Mouse (Mus musculus) kidney, postnatal 0 days (tissue): ENCODE results near the gene Fbxo33. TPM values are rescaled to one million over a fixed set of nuclear protein-coding genes. Genes with fewer than 3 reads are reported as not detected.

ENCODE experiments used
- ATAC-seq: fragments of 200-750 bp; cut with Nextera tagmentation; replicated peaks from 2 replicates; pipeline ENCODE4 v1.8.0; 2017; ENCODE audit warnings: low read depth, moderate number of reproducible peaks, moderate TSS enrichment, moderate library complexity; ENCODE audit not compliant: low FRiP score
- DNase-seq: peaks from one replicate; pipeline ENCODE4 v3.0.0-alpha.2; 2016; ENCODE audit warnings: low spot score
- H3K27ac ChIP-seq: fragments of 300-500 bp; sonication (generic); 2 replicates; pipeline ENCODE4 v1.5.1; 2014; ENCODE audit warnings: mild to moderate bottlenecking
- H3K27me3 ChIP-seq: fragments of 300-500 bp; sonication (generic); 2 replicates; pipeline ENCODE4 v1.6.1; 2014; ENCODE audit warnings: low read length, mixed read lengths; ENCODE audit not compliant: insufficient read depth
- H3K36me3 ChIP-seq: fragments of 300-500 bp; sonication (generic); 2 replicates; pipeline ENCODE4 v1.6.1; 2014; ENCODE audit warnings: low read length, mixed read lengths; ENCODE audit not compliant: insufficient read depth
- H3K4me1 ChIP-seq: fragments of 300-500 bp; sonication (generic); replicated peaks from 2 replicates; pipeline ENCODE4 v1.6.1; 2014; ENCODE audit warnings: antibody characterized with exemption, low read length, mixed read lengths; ENCODE audit not compliant: insufficient read depth
- H3K4me2 ChIP-seq: fragments of 300-500 bp; sonication (generic); 2 replicates; pipeline ENCODE4 v1.6.1; 2014; ENCODE audit warnings: mild to moderate bottlenecking, low read length, moderate library complexity, mixed read lengths
- H3K4me3 ChIP-seq: fragments of 300-500 bp; sonication (generic); replicated peaks from 2 replicates; pipeline ENCODE4 v1.5.1; 2014; ENCODE audit warnings: low read depth, low read length
- H3K9ac ChIP-seq: fragments of 300-500 bp; sonication (generic); 2 replicates; pipeline ENCODE4 v1.6.1; 2014; ENCODE audit warnings: low read depth, low read length
- H3K9me3 ChIP-seq: fragments of 300-500 bp; sonication (generic); replicated peaks from 2 replicates; pipeline ENCODE4 v1.6.1; 2016; ENCODE audit warnings: low read length, inconsistent platforms, mixed read lengths
- CTCF ChIP-seq: IDR thresholded peaks from 2 replicates; pipeline ENCODE4 v1.5.1; 2016; ENCODE audit warnings: antibody characterized with exemption, low read depth, mild to moderate bottlenecking, moderate library complexity
- WGBS: fragments of 180-500 bp; shearing (Covaris S2); extraction: QIAGEN DNeasy Blood & Tissue Kit; methylation state at CpG from one replicate; pipeline ENCODE4 v1.1.7; 2014; 5-methylcytosine and 5-hydroxymethylcytosine counted together
- polyA plus RNA-seq: library from polyadenylated mRNA; unstranded; fragments of >200 nt; fragmentation: Nextera tagmentation; extraction: Ambion mirVana; gene quantifications from 2 replicates; pipeline ENCODE4 v1.2.1, GENCODE M21; 2015

Gene Fbxo33
- polyA plus RNA-seq, 1 experiment from 2014 or later, result 12.7 TPM

DNA sequence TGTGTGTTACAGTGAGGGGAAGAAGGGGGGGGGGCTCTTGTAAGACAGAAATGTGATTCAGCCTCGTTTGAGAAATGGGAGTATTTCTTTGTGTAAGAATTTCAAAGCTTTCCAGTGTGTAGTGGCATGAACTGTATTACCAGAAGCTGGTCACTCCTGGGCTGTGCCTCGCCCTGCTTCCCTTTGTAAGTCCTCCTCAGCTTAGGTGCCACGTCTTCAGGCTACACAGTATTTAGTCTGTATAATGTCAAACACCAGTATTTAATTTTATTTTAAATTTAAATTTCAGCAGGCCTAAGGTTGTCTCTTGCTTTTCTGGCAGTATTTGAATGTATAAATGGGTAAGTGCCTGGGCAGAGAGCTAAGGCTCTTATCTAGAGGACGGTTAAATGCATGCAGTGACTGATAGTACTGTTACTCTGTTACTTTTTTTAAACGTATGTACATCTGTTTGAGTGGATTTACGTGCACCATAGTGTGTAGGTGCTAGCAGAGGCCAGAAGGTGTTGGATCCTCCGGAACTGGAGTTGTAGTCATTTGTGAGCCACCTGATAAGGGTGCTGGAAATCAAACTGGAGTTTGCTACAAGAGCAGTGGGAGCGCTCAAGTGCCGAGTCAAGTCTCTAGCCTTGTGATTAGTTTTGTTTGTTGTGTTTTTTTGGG lies 25.1 kb downstream of the Fbxo33 start:
- no peak for TF ChIP-seq CTCF
- ATAC-seq (no peak), DNase-seq (no peak)
- Histone ChIP-seq H3K36me3 (peaks cover 17% of the 10 kb centered on the region), H3K9ac (no peak overlapping the region), H3K27me3 (no peaks in the 10 kb centered on the region), H3K4me1 (no peaks in the 10 kb centered on the region), H3K9me3 (no peaks in the 10 kb centered on the region), H3K27ac (no peak overlapping the region), H3K4me2 (no peak overlapping the region), H3K4me3 (no peak overlapping the region)
- 76% methylated on average over 9 of the region's 9 CpGs for whole genome bisulfite sequencing

DNA sequence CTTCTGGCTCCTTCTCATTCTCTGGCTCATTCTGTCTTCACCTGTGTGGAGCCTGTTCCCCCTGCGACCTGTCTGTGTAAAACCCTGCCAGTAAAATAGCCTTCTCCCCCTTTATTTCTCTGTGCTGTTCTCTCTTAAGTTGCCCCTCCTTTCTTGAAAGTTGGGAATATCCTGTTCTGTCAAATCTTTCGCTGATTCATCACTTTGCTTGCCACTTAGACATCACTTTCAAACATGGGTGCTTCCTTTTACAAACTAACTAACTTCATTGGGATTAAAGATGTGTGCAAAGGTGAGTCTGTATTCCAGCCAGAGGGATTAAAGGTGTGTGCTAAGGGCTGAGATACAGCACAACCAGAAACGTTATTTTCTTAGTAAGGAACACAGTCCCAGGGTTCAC lies 25.9 kb downstream of the Fbxo33 start:
- ATAC-seq, result no peak
- Histone ChIP-seq H3K4me2 (no peak overlapping the region), H3K36me3 (peaks cover 16% of the 10 kb centered on the region; the same call in 1 of the 2 replicates)

DNA sequence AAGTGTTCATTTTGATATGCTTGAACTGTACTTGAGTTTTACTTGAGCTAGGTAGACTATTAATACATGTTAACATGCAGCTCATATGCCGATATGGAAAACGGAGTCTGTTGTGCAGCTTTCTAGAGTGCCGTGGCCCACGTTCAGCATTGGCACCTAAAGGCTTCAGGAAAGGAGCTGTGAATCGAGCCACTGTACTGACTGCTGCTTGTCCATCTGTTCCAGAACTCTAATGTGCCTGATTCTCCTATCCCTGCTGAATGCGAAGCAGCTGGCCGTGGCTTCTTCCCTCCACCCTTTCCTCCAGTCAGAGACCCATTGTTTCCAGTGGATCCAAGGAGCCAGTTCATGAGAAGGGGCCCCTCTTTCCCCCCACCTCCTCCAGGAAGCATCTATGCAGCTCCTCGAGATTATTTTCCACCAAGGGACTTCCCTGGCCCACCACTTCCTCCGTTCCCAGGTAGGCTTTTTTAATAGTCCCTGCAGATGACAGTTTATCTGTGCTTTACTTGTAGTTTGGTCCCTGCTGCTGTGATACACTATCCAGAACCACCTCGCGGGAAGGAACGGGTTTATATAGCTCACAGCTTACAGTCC lies 31.3 kb downstream of the Fbxo33 start:
- no peaks in the 10 kb centered on the region for H3K9me3 ChIP-seq
- ATAC-seq (no peak), DNase-seq (no peak)
- H3K4me3 ChIP-seq, result no peak overlapping the region
- no peak for TF ChIP-seq CTCF
- peaks cover 45% of the 10 kb centered on the region for H3K36me3 ChIP-seq
- no peak overlapping the region for H3K4me2 ChIP-seq
- H3K27me3 ChIP-seq, result no peaks in the 10 kb centered on the region
- H3K27ac ChIP-seq, result no peak overlapping the region
- H3K4me1 ChIP-seq, result no peaks in the 10 kb centered on the region
- H3K9ac ChIP-seq, result no peak overlapping the region
- 86% methylated on average over 12 of the region's 12 CpGs for WGBS

More for the DNA sequence above, 25.9 kb downstream of the Fbxo33 start:
- 73% methylated on average over 3 of the region's 3 CpGs for WGBS
- no peaks in the 10 kb centered on the region for H3K9me3 ChIP-seq
- H3K9ac ChIP-seq, result no peak overlapping the region
- H3K4me1 ChIP-seq, result no peaks in the 10 kb centered on the region
- TF ChIP-seq CTCF, result no peak
- H3K27me3 ChIP-seq, result no peaks in the 10 kb centered on the region
- H3K4me3 ChIP-seq, result no peak overlapping the region
- H3K27ac ChIP-seq, result no peak overlapping the region
- no peak for DNase-seq

DNA sequence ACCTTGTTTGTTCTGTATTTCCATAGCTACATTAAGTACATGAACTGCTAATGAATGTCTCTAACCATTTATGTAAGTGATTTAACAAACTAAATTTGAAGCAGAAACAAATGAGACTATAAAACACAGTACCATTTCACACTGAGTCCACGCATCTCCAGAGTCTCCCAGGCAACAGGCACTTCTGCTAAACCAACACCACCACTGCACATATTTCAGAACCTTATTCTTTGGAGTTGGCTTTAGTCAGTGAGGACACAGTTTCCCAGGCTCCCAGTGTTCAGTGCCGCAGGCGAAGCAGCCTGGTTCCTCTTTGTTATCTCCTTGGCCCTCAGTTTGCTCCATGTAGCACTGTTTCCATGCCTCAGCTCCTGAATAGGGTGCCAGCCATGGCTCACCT lies 41.7 kb downstream of the Fbxo33 start:
- Histone ChIP-seq H3K27ac (no peak overlapping the region), H3K27me3 (no peaks in the 10 kb centered on the region), H3K4me3 (no peak overlapping the region), H3K4me2 (no peak overlapping the region), H3K9me3 (no peaks in the 10 kb centered on the region), H3K36me3 (peaks cover 59% of the 10 kb centered on the region), H3K4me1 (no peaks in the 10 kb centered on the region), H3K9ac (no peak overlapping the region)
- WGBS, result 96% methylated on average over 3 of the region's 3 CpGs
- no peak for TF ChIP-seq CTCF
- no peak for ATAC-seq
- DNase-seq, result no peak

DNA sequence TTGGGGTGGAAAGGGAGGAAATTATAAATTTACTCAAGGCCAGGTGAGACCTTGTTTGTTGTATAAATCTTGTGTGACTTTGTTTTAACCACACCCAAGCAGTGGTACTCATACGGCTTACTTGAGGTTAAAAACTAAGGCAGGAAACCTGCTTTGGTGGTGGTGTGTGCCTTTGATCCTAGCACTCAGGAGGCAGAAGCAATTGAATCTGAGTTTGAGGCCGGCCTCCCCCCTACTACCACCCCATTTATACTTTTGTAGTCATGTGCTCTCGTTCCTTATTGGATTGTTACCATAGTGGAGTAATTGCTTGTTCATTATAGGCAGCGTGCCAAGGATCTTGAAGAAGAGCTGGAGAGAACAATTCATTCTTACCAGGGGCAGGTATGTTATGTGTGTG lies 49.6 kb downstream of the Fbxo33 start:
- no peak for TF ChIP-seq CTCF
- no peaks in the 10 kb centered on the region for H3K9me3 ChIP-seq
- no peak for ATAC-seq
- no peak overlapping the region for H3K27ac ChIP-seq
- no peak for DNase-seq
- no peaks in the 10 kb centered on the region for H3K4me1 ChIP-seq
- no peak overlapping the region for H3K4me2 ChIP-seq
- 93% methylated on average over 4 of the region's 4 CpGs for whole genome bisulfite sequencing
- no peak overlapping the region for H3K4me3 ChIP-seq
- no peak overlapping the region for H3K9ac ChIP-seq
- H3K36me3 ChIP-seq, result peaks cover 37% of the 10 kb centered on the region
- no peaks in the 10 kb centered on the region for H3K27me3 ChIP-seq

DNA sequence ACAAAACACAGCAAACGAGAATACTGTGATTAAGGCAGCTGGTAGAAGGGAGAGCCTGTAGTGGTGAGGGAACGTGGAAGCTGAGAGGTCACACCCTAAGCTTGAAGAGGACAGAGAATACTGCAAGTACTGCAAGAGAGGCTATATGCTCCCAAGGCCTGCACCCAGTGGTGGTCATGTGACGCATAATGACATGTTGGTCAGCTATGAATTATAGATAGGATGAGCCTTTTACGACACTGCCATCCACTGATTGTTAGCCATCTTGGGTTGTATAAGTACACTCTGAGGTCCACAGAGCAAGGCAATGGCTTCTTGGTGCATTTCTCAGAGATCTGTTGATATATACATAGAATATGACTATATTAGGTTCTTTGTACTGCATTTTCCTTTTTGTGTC lies 53.0 kb downstream of the Fbxo33 start:
- Histone ChIP-seq H3K4me1 (no peaks in the 10 kb centered on the region), H3K27me3 (no peaks in the 10 kb centered on the region), H3K9me3 (no peaks in the 10 kb centered on the region), H3K4me2 (no peak overlapping the region), H3K4me3 (no peak overlapping the region), H3K27ac (no peak overlapping the region), H3K36me3 (peaks cover 46% of the 10 kb centered on the region), H3K9ac (no peak overlapping the region)
- no peak for DNase-seq
- WGBS, result 91% methylated on average over 4 of the region's 4 CpGs
- no peak for TF ChIP-seq CTCF
- ATAC-seq, result no peak
